Mouse (Mus musculus): ENCODE data around the gene Ppp1r9a.

- no peak for TF ChIP-seq CTCF (IDR thresholded peaks at IDR 0.05; ENCODE audit: borderline replicate concordance, insufficient read depth, low read depth, low read length)
- no peak for TF ChIP-seq POLR2A (IDR thresholded peaks at IDR 0.05; ENCODE audit: borderline replicate concordance, insufficient read depth, low read length)
These were observed 110.1 kb downstream of the Ppp1r9a start for GRCm38 (mm10) chr6:5012794-5013193.

Measured in cerebellum, adult 2 months (tissue).